ENCODE assay signal across 33 mouse cellular contexts in the genomic region with DNA sequence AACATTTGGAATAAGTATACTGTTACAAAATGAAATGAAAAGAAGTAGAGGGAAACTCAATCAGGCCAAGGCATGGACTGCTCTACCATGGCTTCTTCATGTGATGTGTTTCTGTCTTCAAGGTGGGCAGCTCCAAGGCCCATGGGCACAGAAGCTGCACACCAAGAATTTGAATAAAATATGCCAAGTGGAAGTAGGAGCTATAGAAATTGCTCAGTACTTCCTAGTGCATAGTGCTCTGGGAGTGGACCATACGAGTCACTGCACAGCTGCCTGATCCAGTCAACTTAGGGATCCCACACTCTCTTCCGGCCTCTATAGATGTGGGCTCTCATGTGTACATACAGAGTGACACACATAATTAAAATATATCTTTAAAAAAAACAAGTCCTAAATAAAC.
"Had no signal": no experiment of that assay in that cellular context is flagged by ENCODE, and none has a peak within 500 bp of the region (broad histone marks: within the 10 kb centered on the region; RNA-seq: fewer than 3 reads in every experiment).

No protein-coding gene starts in this region.

- H3K36me3 ChIP-seq: heart, embryonic 12.5 days; heart, embryonic 13.5 days; heart, embryonic 15.5 days; hindbrain, embryonic 12.5 days; hindbrain, embryonic 13.5 days; hindbrain, embryonic 15.5 days; intestine, embryonic 15.5 days; kidney, embryonic 15.5 days had no signal

- H3K4me3 ChIP-seq: heart, embryonic 12.5 days; heart, embryonic 13.5 days; heart, embryonic 15.5 days; hindbrain, embryonic 12.5 days; hindbrain, embryonic 13.5 days; hindbrain, embryonic 15.5 days; intestine, embryonic 15.5 days; kidney, embryonic 15.5 days; layer of hippocampus, adult 2 months; left cerebral cortex, adult 2 months had no signal

- DNase-seq: heart, postnatal 10 days; heart, postnatal 14 days; heart, postnatal 36 days; heart, postnatal 4 days; kidney, adult 11 months; kidney, adult 18-20 months; kidney, adult 2 months; kidney, adult 8-10 months; kidney, adult 9 months; kidney, postnatal 10 days; kidney, postnatal 14 days; kidney, postnatal 25 days; kidney, postnatal 36 days; kidney, postnatal 4 days; layer of hippocampus, adult 9-11 months; layer of hippocampus, postnatal 36 days had no signal

- H3K27me3 ChIP-seq: heart, embryonic 12.5 days; heart, embryonic 13.5 days; heart, embryonic 15.5 days; hindbrain, embryonic 12.5 days; hindbrain, embryonic 15.5 days; intestine, embryonic 15.5 days; kidney, embryonic 15.5 days had no signal

- H3K4me2 ChIP-seq: heart, embryonic 11.5 days; heart, embryonic 12.5 days; heart, embryonic 13.5 days; heart, embryonic 15.5 days; hindbrain, embryonic 12.5 days; hindbrain, embryonic 13.5 days; hindbrain, embryonic 14.5 days; hindbrain, embryonic 15.5 days; intestine, embryonic 15.5 days; kidney, embryonic 15.5 days had no signal

- H3K4me1 ChIP-seq: heart, embryonic 12.5 days; heart, embryonic 13.5 days; heart, embryonic 15.5 days; intestine, embryonic 15.5 days; kidney, embryonic 15.5 days had no signal

- H3K27ac ChIP-seq: heart, embryonic 13.5 days; heart, embryonic 15.5 days; hindbrain, embryonic 12.5 days; hindbrain, embryonic 13.5 days; hindbrain, embryonic 14.5 days; hindbrain, embryonic 15.5 days; hindbrain, postnatal 0 days; intestine, embryonic 15.5 days; kidney, embryonic 15.5 days; kidney, postnatal 0 days; layer of hippocampus, adult 2 months; left cerebral cortex, adult 2 months had no signal

- ATAC-seq: hindbrain, postnatal 0 days; inflammation-experienced regulatory T-cells, adult 6 months; intestine, embryonic 15.5 days; intestine, embryonic 16.5 days; intestine, postnatal 0 days had no signal

- H3K9me3 ChIP-seq: heart, embryonic 12.5 days; heart, embryonic 13.5 days; heart, embryonic 15.5 days; hindbrain, embryonic 12.5 days; hindbrain, embryonic 13.5 days; hindbrain, embryonic 15.5 days; intestine, embryonic 15.5 days; kidney, embryonic 15.5 days had no signal

- H3K9ac ChIP-seq: heart, embryonic 12.5 days; heart, embryonic 13.5 days; heart, embryonic 15.5 days; hindbrain, embryonic 12.5 days; hindbrain, embryonic 13.5 days; hindbrain, embryonic 14.5 days; hindbrain, embryonic 15.5 days; intestine, embryonic 15.5 days; kidney, embryonic 15.5 days had no signal
